Mouse (Mus musculus) liver, adult 2 months (tissue): ENCODE measurements at regions not wholly inside any gene's neighbourhood (a gene's known extent, or its start where the extent isn't known, plus 50 kb on each side); places are given as distances from the start of the nearest gene placed in this dataset.

Source experiments
- CTCF ChIP-seq: fragments of 200-500 bp; IDR thresholded peaks from 2 replicates; pipeline ENCODE4 v1.5.1; 2011; ENCODE audit warnings: low read depth, low read length, control low read depth
- POLR2A ChIP-seq: fragments of 200-500 bp; IDR thresholded peaks from 2 replicates; pipeline ENCODE4 v1.6.1; 2011; ENCODE audit warnings: low read length, control low read depth; ENCODE audit not compliant: insufficient read depth; ENCODE audit errors: extremely low read depth

GRCm38 (mm10) chr13:10982543-10982942 lies 621.9 kb upstream of the Chrm3 start:
- TF ChIP-seq CTCF = no peak
- no peak for TF ChIP-seq POLR2A
